Comparison of ENCODE assay signal across 8 mouse cellular contexts in genomic region chr8:70891356-70891755, GRCm38 (mm10). TPM values are rescaled to one million over a fixed set of nuclear protein-coding genes. Genes with fewer than 3 reads are reported as not detected.
DNase-seq lines count a peak whose midpoint lies in the region; ATAC-seq and TF ChIP-seq lines count a peak whose summit lies in the region.
"Had no signal": no experiment of that assay in that cellular context is flagged by ENCODE, and none has a peak within 500 bp of the region (broad histone marks: within the 10 kb centered on the region; RNA-seq: fewer than 3 reads in every experiment).

No protein-coding gene starts in this region.

- H3K9ac ChIP-seq in ES-Bruce4 (ENCODE audit: low read depth, poor library complexity, severe bottlenecking), result peak overlapping the region; percentile 69; the same call in 1 of the 2 replicates

- no peak for TF ChIP-seq EP300 in ES-Bruce4 (IDR thresholded peaks at IDR 0.05; ENCODE audit: insufficient read depth, low read depth, low read length)

- no peak for TF ChIP-seq CTCF in ES-Bruce4 (IDR thresholded peaks at IDR 0.05; ENCODE audit: low read depth, low read length)

- H3K4me3 ChIP-seq in ES-Bruce4 (ENCODE audit: low read depth, low read length), result peak overlapping the region; percentile 37

- H3K4me1 ChIP-seq in ES-Bruce4 (ENCODE audit: control insufficient read depth, insufficient read depth, low read length), result no peaks in the 10 kb centered on the region

- no peak for ATAC-seq in frontal cortex, adult (ENCODE audit: low TSS enrichment)

- peaks cover 27% of the 10 kb centered on the region for H3K36me3 ChIP-seq in ES-Bruce4 (ENCODE audit: control insufficient read depth, insufficient read depth, low read length, poor library complexity, severe bottlenecking)

- H3K27ac ChIP-seq in ES-Bruce4 (ENCODE audit: insufficient read depth, low read length), result no peak overlapping the region

- no peaks in the 10 kb centered on the region for H3K9me3 ChIP-seq in ES-Bruce4 (replicated peaks; ENCODE audit: control insufficient read depth, insufficient read depth, low read length, poor library complexity, severe bottlenecking)

- peak; percentile 40 for DNase-seq in embryo, embryonic 10.5 days (ENCODE audit: low spot score)
- DNase-seq in kidney, postnatal 14 days, result peak; percentile 65
- peak; percentile 65 for DNase-seq in lung, postnatal 14 days
- no peak for DNase-seq in left cerebral cortex, adult 18-20 months (ENCODE audit: low spot score in 2 of 2)
- DNase-seq in adrenal gland, postnatal 25 days, result no peak

- H3K27me3 ChIP-seq in ES-Bruce4 (ENCODE audit: control insufficient read depth, insufficient read depth, low read length, poor library complexity, severe bottlenecking), result peaks cover 3% of the 10 kb centered on the region; the same call in 1 of the 2 replicates

- no peak for TF ChIP-seq POLR2A in ES-Bruce4 (IDR thresholded peaks at IDR 0.05; ENCODE audit: insufficient read depth, low read length)

RNA-seq across cellular contexts. Expression of gene Slc5a5, which starts 1.2 kb away (rescaled TPM):
- polyA plus RNA-seq in ES-Bruce4 (2011; ENCODE audit: insufficient read depth, insufficient read length, low read depth, missing spikeins), result 13.3 TPM in 2 replicates
- total RNA-seq in left cerebral cortex, adult 18-20 months (2021), result 10 to 100 TPM; 12.8 to 13.0 TPM
- 0.09 TPM in 1 of 2 replicates, not detected in the other for total RNA-seq in adrenal gland, postnatal 25 days (2021)
- polyA plus RNA-seq: heart, embryonic 14.5 days had no signal

RNA-seq across cellular contexts. Expression of gene Rpl18a, which starts 5.9 kb away (rescaled TPM):
- 2,473 and 2,707 TPM in 2 replicates for polyA plus RNA-seq in ES-Bruce4 (2011; ENCODE audit: insufficient read depth, insufficient read length, low read depth, missing spikeins)
- total RNA-seq in left cerebral cortex, adult 18-20 months (2021), result 100 to 1,000 TPM; 682 to 726 TPM
- total RNA-seq in adrenal gland, postnatal 25 days (2021), result 1,315 and 1,410 TPM in 2 replicates

RNA-seq across cellular contexts. Expression of gene Map1s, which starts 14.4 kb away (rescaled TPM):
- 32.8 and 37.3 TPM in 2 replicates for polyA plus RNA-seq in ES-Bruce4 (2011; ENCODE audit: insufficient read depth, insufficient read length, low read depth, missing spikeins)
- 10 to 100 TPM; 87.1 to 98.0 TPM for total RNA-seq in left cerebral cortex, adult 18-20 months (2021)
- 26.3 and 42.6 TPM in 2 replicates for total RNA-seq in adrenal gland, postnatal 25 days (2021)

RNA-seq across cellular contexts. Expression of gene Ccdc124, which starts 17.6 kb away (rescaled TPM):
- 62.8 and 67.2 TPM in 2 replicates for polyA plus RNA-seq in ES-Bruce4 (2011; ENCODE audit: insufficient read depth, insufficient read length, low read depth, missing spikeins)
- total RNA-seq in left cerebral cortex, adult 18-20 months (2021), result 100 to 1,000 TPM; 101 to 102 TPM
- 54.6 and 57.5 TPM in 2 replicates for total RNA-seq in adrenal gland, postnatal 25 days (2021)

RNA-seq across cellular contexts. Expression of gene Kcnn1, which starts 28.3 kb away (rescaled TPM):
- polyA plus RNA-seq in ES-Bruce4 (2011; ENCODE audit: insufficient read depth, insufficient read length, low read depth, missing spikeins), result 3.2 and 3.5 TPM in 2 replicates
- 10 to 100 TPM; 17.4 to 19.3 TPM for total RNA-seq in left cerebral cortex, adult 18-20 months (2021)
- 2.2 and 3.3 TPM in 2 replicates for total RNA-seq in adrenal gland, postnatal 25 days (2021)

Comparison
In these comparisons a context has a peak if more than half of its experiments do, and no peak if none do; other contexts are left out.
1. DNase-seq: peak in embryo, embryonic 10.5 days (single experiment), kidney, postnatal 14 days (single experiment) and lung, postnatal 14 days (single experiment); none in left cerebral cortex, adult 18-20 months (0 of 2) and adrenal gland, postnatal 25 days (single experiment).
2. RNA of gene Slc5a5, which starts 1.2 kb away (total RNA-seq): 12.8 to 13.0 TPM in left cerebral cortex, adult 18-20 months; 0.09 TPM in adrenal gland, postnatal 25 days; every median in the first group is over 10 times any median in the second.